Mouse (Mus musculus) MEL (cell line): ENCODE measurements at regions not wholly inside any gene's neighbourhood (a gene's known extent, or its start where the extent isn't known, plus 50 kb on each side); places are given as distances from the start of the nearest gene placed in this dataset.

ENCODE experiments used
- DNase-seq: peaks from one replicate; pipeline ENCODE4 v3.0.0; 2011; ENCODE audit warnings: low read depth, low spot score
- H3K27ac ChIP-seq: 2 replicates; pipeline ENCODE4 v1.5.1; 2012; ENCODE audit warnings: low read depth, mild to moderate bottlenecking, control low read depth, low read length, moderate library complexity; ENCODE audit not compliant: control insufficient read depth
- H3K27me3 ChIP-seq, 2 experiments: fragments of 150-350 bp in 1 of 2; sonication (generic) in 1 of 2; 2 replicates each; pipeline ENCODE4 v1.6.1; 2012; ENCODE audit warnings: low read length in 2 of 2, mild to moderate bottlenecking in 2 of 2, improper control_type of control experiment in 1 of 2, moderate library complexity in 1 of 2; ENCODE audit not compliant: insufficient read depth in 2 of 2, control insufficient read depth in 1 of 2
- H3K36me3 ChIP-seq, 2 experiments: 2 replicates each; pipeline ENCODE4 v1.6.1; 2012 to 2014; ENCODE audit warnings: low read length in 2 of 2, improper control_type of control experiment in 1 of 2, inconsistent platforms in 1 of 2, mild to moderate bottlenecking in 1 of 2; ENCODE audit not compliant: insufficient read depth in 2 of 2, control insufficient read depth in 1 of 2
- H3K4me1 ChIP-seq, 2 experiments: fragments of 150-350 bp in 1 of 2; sonication (generic) in 1 of 2; 2 replicates each; pipeline ENCODE4 v1.6.1; 2012; ENCODE audit warnings: low read length in 2 of 2, improper control_type of control experiment in 1 of 2, mild to moderate bottlenecking in 1 of 2; ENCODE audit not compliant: insufficient read depth in 2 of 2, control insufficient read depth in 1 of 2
- H3K4me3 ChIP-seq, 2 experiments: fragments of 150-350 bp in 1 of 2; sonication (generic) in 1 of 2; 2 replicates each; pipeline ENCODE4 v1.5.1; 2012; ENCODE audit warnings: low read depth in 2 of 2, low read length in 2 of 2, mild to moderate bottlenecking in 2 of 2, moderate library complexity in 2 of 2, control low read depth in 1 of 2, improper control_type of control experiment in 1 of 2; ENCODE audit not compliant: control insufficient read depth in 1 of 2, insufficient read depth in 1 of 2
- H3K79me2 ChIP-seq: 2 replicates; pipeline ENCODE4 v1.6.1; 2012; ENCODE audit warnings: mild to moderate bottlenecking, low read length, moderate library complexity; ENCODE audit not compliant: control insufficient read depth, poor library complexity, insufficient read depth
- H3K9ac ChIP-seq: 2 replicates; pipeline ENCODE4 v1.6.1; 2012; ENCODE audit warnings: low read depth, mild to moderate bottlenecking, control low read depth, low read length, moderate library complexity; ENCODE audit not compliant: control insufficient read depth, poor library complexity, severe bottlenecking
- H3K9me3 ChIP-seq: fragments of 150-350 bp; sonication (generic); replicated peaks from 2 replicates; pipeline ENCODE4 v1.6.1; 2012; ENCODE audit warnings: mild to moderate bottlenecking, low read length, improper control_type of control experiment, moderate library complexity; ENCODE audit not compliant: insufficient read depth
- BHLHE40 ChIP-seq: IDR thresholded peaks from 2 replicates; pipeline ENCODE4 v1.6.1; 2012; ENCODE audit warnings: low read depth, mild to moderate bottlenecking, inconsistent platforms, low read length, improper control_type of control experiment, borderline replicate concordance
- CHD2 ChIP-seq: IDR thresholded peaks from 2 replicates; pipeline ENCODE4 v1.6.1; 2011; ENCODE audit warnings: low read length, improper control_type of control experiment
- CTCF ChIP-seq, 3 experiments: IDR thresholded peaks in 2 of 3; conservative IDR thresholded peaks in 1 of 3; 2 replicates each; pipeline ENCODE4 v1.5.1; 2011 to 2012; ENCODE audit warnings: low read length in 3 of 3, low read depth in 2 of 3, mild to moderate bottlenecking in 2 of 3, improper control_type of control experiment in 1 of 3, inconsistent platforms in 1 of 3, mixed read lengths in 1 of 3, moderate library complexity in 1 of 3; ENCODE audit not compliant: control insufficient read depth in 1 of 3, insufficient read depth in 1 of 3, poor library complexity in 1 of 3, severe bottlenecking in 1 of 3
- ELF1 ChIP-seq: IDR thresholded peaks from 2 replicates; pipeline ENCODE4 v1.6.1; 2014; ENCODE audit warnings: low read depth, mild to moderate bottlenecking, inconsistent platforms, low read length, improper control_type of control experiment, moderate library complexity
- ETS1 ChIP-seq: IDR thresholded peaks from 2 replicates; pipeline ENCODE4 v1.6.1; 2012; ENCODE audit warnings: low read depth, mild to moderate bottlenecking, inconsistent platforms, low read length, improper control_type of control experiment, moderate library complexity
- JUND ChIP-seq: IDR thresholded peaks from 2 replicates; pipeline ENCODE4 v1.6.1; 2011; ENCODE audit warnings: low read depth, mild to moderate bottlenecking, improper control_type of control experiment, low read length
- KAT2A ChIP-seq: conservative IDR thresholded peaks from 2 replicates; pipeline ENCODE4 v1.6.1; 2012; ENCODE audit warnings: low read depth, low read length, improper control_type of control experiment, inconsistent platforms
- MAX ChIP-seq: IDR thresholded peaks from 2 replicates; pipeline ENCODE4 v1.6.1; 2011; ENCODE audit warnings: low read length, improper control_type of control experiment
- MEF2A ChIP-seq: IDR thresholded peaks from 2 replicates; pipeline ENCODE4 v1.6.1; 2014; ENCODE audit warnings: low read depth, mild to moderate bottlenecking, inconsistent platforms, low read length, improper control_type of control experiment; ENCODE audit not compliant: poor library complexity, insufficient replicate concordance, severe bottlenecking; ENCODE audit errors: extremely low read depth
- MXI1 ChIP-seq: IDR thresholded peaks from 2 replicates; pipeline ENCODE4 v1.6.1; 2011; ENCODE audit warnings: mild to moderate bottlenecking, low read depth, low read length, improper control_type of control experiment
- MYB ChIP-seq: IDR thresholded peaks from 2 replicates; pipeline ENCODE4 v1.6.1; 2011; ENCODE audit warnings: mild to moderate bottlenecking, low read depth, low read length, improper control_type of control experiment
- POLR2AphosphoS5 ChIP-seq: IDR thresholded peaks from 2 replicates; pipeline ENCODE4 v1.6.1; 2012; ENCODE audit warnings: low read depth, borderline replicate concordance, mild to moderate bottlenecking, inconsistent platforms, low read length, moderate library complexity, mixed read lengths
- SIN3A ChIP-seq: IDR thresholded peaks from 2 replicates; pipeline ENCODE4 v1.6.1; 2012; ENCODE audit warnings: low read length, improper control_type of control experiment, inconsistent platforms
- SMC3 ChIP-seq: IDR thresholded peaks from 2 replicates; pipeline ENCODE4 v1.6.1; 2011; ENCODE audit warnings: low read depth, low read length, improper control_type of control experiment
- TBP ChIP-seq: IDR thresholded peaks from 2 replicates; pipeline ENCODE4 v1.8.0; 2011; ENCODE audit warnings: low read depth, low read length, improper control_type of control experiment
- TCF12 ChIP-seq: IDR thresholded peaks from 2 replicates; pipeline ENCODE4 v1.6.1; 2014; ENCODE audit warnings: low read depth, mild to moderate bottlenecking, inconsistent platforms, low read length, improper control_type of control experiment, moderate library complexity
- UBTF ChIP-seq: IDR thresholded peaks from 2 replicates; pipeline ENCODE4 v1.6.1; 2012; ENCODE audit warnings: low read depth, mild to moderate bottlenecking, inconsistent platforms, low read length, improper control_type of control experiment, moderate library complexity, borderline replicate concordance; ENCODE audit not compliant: insufficient read depth
- USF1 ChIP-seq: IDR thresholded peaks from 2 replicates; pipeline ENCODE4 v1.6.1; 2014; ENCODE audit warnings: low read depth, mild to moderate bottlenecking, inconsistent platforms, low read length, improper control_type of control experiment, moderate library complexity
- USF2 ChIP-seq, 2 experiments: IDR thresholded peaks; 2 replicates each; pipeline ENCODE4 v1.6.1; 2011 to 2012; ENCODE audit warnings: improper control_type of control experiment in 2 of 2, low read length in 2 of 2, borderline replicate concordance in 1 of 2, inconsistent platforms in 1 of 2, low read depth in 1 of 2, mild to moderate bottlenecking in 1 of 2; ENCODE audit not compliant: insufficient read depth in 1 of 2
- ZC3H11A ChIP-seq: IDR thresholded peaks from 2 replicates; pipeline ENCODE4 v1.6.1; 2012; ENCODE audit warnings: low read depth, mild to moderate bottlenecking, inconsistent platforms, low read length, improper control_type of control experiment
- ZKSCAN1 ChIP-seq: IDR thresholded peaks from 2 replicates; pipeline ENCODE4 v1.6.1; 2012; ENCODE audit warnings: low read depth, mild to moderate bottlenecking, inconsistent platforms, low read length, improper control_type of control experiment, moderate library complexity
- ZMIZ1 ChIP-seq: IDR thresholded peaks from 2 replicates; pipeline ENCODE4 v1.6.1; 2012; ENCODE audit warnings: low read depth, mild to moderate bottlenecking, inconsistent platforms, low read length, improper control_type of control experiment, moderate library complexity

GRCm38 (mm10) chr1:33271437-33272145 lies 398.0 kb downstream of the Prim2 start:
- Histone ChIP-seq H3K9me3 (no peaks in the 10 kb centered on the region), H3K36me3 (no peaks in the 10 kb centered on the region), H3K79me2 (no peaks in the 10 kb centered on the region), H3K4me1 (no peaks in the 10 kb centered on the region), H3K27ac (no peak overlapping the region), H3K9ac (no peak overlapping the region), H3K27me3 (no peaks in the 10 kb centered on the region), H3K4me3 (no peak overlapping the region)
- TF ChIP-seq CTCF (IDR thresholded peaks at IDR 0.05 in 2 of 3, conservative IDR thresholded peaks at IDR 0.05 in 1 of 3; ENCODE audit: control insufficient read depth in 1 of 3, insufficient read depth in 1 of 3, low read depth in 2 of 3, low read length in 3 of 3, poor library complexity in 1 of 3, severe bottlenecking in 1 of 3) (no peak), JUND (no peak)
- no peak for DNase-seq

GRCm38 (mm10) chr1:33269162-33269561 lies 400.4 kb downstream of the Prim2 start:
- TF ChIP-seq SMC3 = no peak
- TF ChIP-seq SIN3A = no peak
- no peak for TF ChIP-seq TBP
- no peak for TF ChIP-seq ZC3H11A
- TF ChIP-seq POLR2AphosphoS5 = no peak
- TF ChIP-seq TCF12 = no peak
- no peak for TF ChIP-seq ELF1
- no peak for TF ChIP-seq UBTF
- TF ChIP-seq CHD2 = no peak
- no peak for TF ChIP-seq ETS1
- TF ChIP-seq ZMIZ1 = no peak
- TF ChIP-seq MAX = no peak
- TF ChIP-seq ZKSCAN1 = no peak
- no peak for TF ChIP-seq MXI1
- TF ChIP-seq BHLHE40 = no peak
- no peak for TF ChIP-seq MEF2A
- no peak for TF ChIP-seq MYB
- no peak for TF ChIP-seq USF2 (IDR thresholded peaks at IDR 0.05; ENCODE audit: borderline replicate concordance in 1 of 2, insufficient read depth in 1 of 2, low read depth in 1 of 2, low read length in 2 of 2)
- TF ChIP-seq KAT2A = no peak
- no peak for TF ChIP-seq USF1
- DNase-seq = no peak
- Histone ChIP-seq H3K79me2 (no peaks in the 10 kb centered on the region), H3K27me3 (no peaks in the 10 kb centered on the region), H3K36me3 (no peaks in the 10 kb centered on the region), H3K9ac (no peak overlapping the region), H3K27ac (no peak overlapping the region), H3K4me1 (no peaks in the 10 kb centered on the region), H3K9me3 (no peaks in the 10 kb centered on the region), H3K4me3 (no peak overlapping the region)
